Mouse (Mus musculus): ENCODE data around the gene Ccr1.

DNA sequence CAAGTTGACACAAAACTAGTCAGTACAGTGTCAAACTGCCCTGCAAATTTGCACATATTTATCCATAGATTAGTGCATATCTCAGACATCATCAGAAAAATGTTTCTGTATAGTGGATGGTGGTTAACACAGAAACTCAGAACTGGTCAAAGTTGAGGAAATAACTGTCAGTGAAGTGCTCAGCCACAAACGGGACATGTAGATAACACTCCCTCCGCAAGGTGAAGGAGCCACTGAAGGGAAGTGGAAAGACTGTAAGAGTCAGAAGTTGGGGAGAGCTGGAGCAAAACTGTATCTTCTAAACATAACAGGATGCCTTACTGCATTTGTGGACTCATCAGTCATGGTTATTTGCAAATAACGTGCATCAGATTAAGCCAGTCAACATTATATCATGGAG is 29.2 kb upstream of the Ccr1 start:
- no peak for TF ChIP-seq CTCF (IDR thresholded peaks at IDR 0.05; ENCODE audit: control insufficient read depth, insufficient read depth, insufficient replicate concordance, low read depth, low read length)
- no peak for TF ChIP-seq POLR2A (IDR thresholded peaks at IDR 0.05; ENCODE audit: control insufficient read depth, low read depth, low read length)

Measured in testis, adult 2 months (tissue).